In the genomic region with DNA sequence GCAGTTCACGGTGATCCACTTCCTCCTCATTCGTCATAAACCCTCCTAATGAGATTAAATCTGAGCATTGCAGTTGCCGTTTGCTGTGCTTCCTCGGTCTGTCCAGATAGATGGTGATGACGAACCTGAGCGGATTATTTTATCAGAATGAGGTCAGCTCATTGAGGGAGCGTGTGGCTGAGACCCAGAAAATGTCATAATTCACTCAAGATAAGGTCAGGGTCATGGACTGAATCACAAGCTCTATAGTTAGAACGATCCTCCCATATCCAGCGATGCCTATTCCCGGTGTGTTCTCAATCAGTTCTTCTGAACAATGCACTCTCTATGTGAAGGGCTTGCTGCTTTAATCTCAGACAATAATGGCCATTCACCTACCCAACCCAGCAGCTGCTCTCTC, we compare ENCODE assay signal across 12 mouse cellular contexts. TPM values are rescaled to one million over a fixed set of nuclear protein-coding genes. Genes with fewer than 3 reads are reported as not detected.
DNase-seq lines count a peak whose midpoint lies in the region; ATAC-seq lines count a peak whose summit lies in the region.
"Had no signal": no experiment of that assay in that cellular context is flagged by ENCODE, and none has a peak within 500 bp of the region (broad histone marks: within the 10 kb centered on the region; RNA-seq: fewer than 3 reads in every experiment).

No protein-coding gene starts in this region.

- peaks cover 8% of the 10 kb centered on the region; the same call in 1 of the 2 replicates for H3K4me1 ChIP-seq in midbrain, embryonic 12.5 days
- H3K4me1 ChIP-seq in midbrain, embryonic 10.5 days, result peaks cover 10% of the 10 kb centered on the region
- peaks cover 9% of the 10 kb centered on the region for H3K4me1 ChIP-seq in forebrain, embryonic 12.5 days

- H3K9ac ChIP-seq in midbrain, embryonic 12.5 days (replicated peaks), result no peak overlapping the region
- H3K9ac ChIP-seq in forebrain, embryonic 12.5 days, result no peak overlapping the region

- H3K4me3 ChIP-seq in midbrain, embryonic 12.5 days, result no peak overlapping the region
- H3K4me3 ChIP-seq in midbrain, embryonic 10.5 days, result no peak overlapping the region
- no peak overlapping the region for H3K4me3 ChIP-seq in forebrain, embryonic 12.5 days (replicated peaks)

- ATAC-seq in midbrain, embryonic 12.5 days (ENCODE audit: low FRiP score, low read depth), result no peak
- ATAC-seq in forebrain, embryonic 12.5 days (ENCODE audit: low FRiP score), result 0 out of 2 replicates have a peak, but pooled peaks have one; percentile 53

- 0 out of 2 replicates have a peak, but pooled peaks cover 2% of the 10 kb centered on the region for H3K9me3 ChIP-seq in midbrain, embryonic 12.5 days
- peaks cover 3% of the 10 kb centered on the region; the same call in 1 of the 2 replicates for H3K9me3 ChIP-seq in midbrain, embryonic 10.5 days (replicated peaks)
- H3K9me3 ChIP-seq in forebrain, embryonic 12.5 days, result no peaks in the 10 kb centered on the region

- no peak for DNase-seq in midbrain, embryonic 10.5 days (ENCODE audit: low spot score)
- DNase-seq in hindlimb bud, embryonic 11.5 days (ENCODE audit: extremely low spot score, low read depth, low spot score), result peak; percentile 20
- DNase-seq in retina, postnatal 1 day, result peak; percentile 89
- no peak for DNase-seq in layer of hippocampus, adult 18-20 months (ENCODE audit: low spot score in 2 of 2)
- DNase-seq in kidney, postnatal 36 days, result no peak
- no peak for DNase-seq in c-Kit-positive CD71-positive TER-119-positive erythroid progenitor cells, embryonic 14.5 days (ENCODE audit: low spot score)
- DNase-seq: cerebellum, adult 2 months; gastrocnemius, postnatal 36 days had no signal

- H3K4me2 ChIP-seq in midbrain, embryonic 12.5 days (replicated peaks), result peak overlapping the region; percentile 15; the same call in 1 of the 2 replicates
- peak overlapping the region; percentile 24; the same call in 1 of the 2 replicates for H3K4me2 ChIP-seq in forebrain, embryonic 12.5 days

- no peak overlapping the region for H3K27ac ChIP-seq in midbrain, embryonic 12.5 days (replicated peaks)
- H3K27ac ChIP-seq in midbrain, embryonic 10.5 days (replicated peaks), result no peak overlapping the region
- H3K27ac ChIP-seq in forebrain, embryonic 12.5 days, result no peak overlapping the region

- H3K27me3 ChIP-seq in midbrain, embryonic 12.5 days, result no peaks in the 10 kb centered on the region
- H3K27me3 ChIP-seq in midbrain, embryonic 10.5 days (ENCODE audit: low read depth, poor library complexity, severe bottlenecking), result no peaks in the 10 kb centered on the region
- no peaks in the 10 kb centered on the region for H3K27me3 ChIP-seq in forebrain, embryonic 12.5 days

- no peaks in the 10 kb centered on the region for H3K36me3 ChIP-seq in midbrain, embryonic 12.5 days
- no peaks in the 10 kb centered on the region for H3K36me3 ChIP-seq in midbrain, embryonic 10.5 days
- H3K36me3 ChIP-seq in forebrain, embryonic 12.5 days (replicated peaks), result no peaks in the 10 kb centered on the region

- WGBS in midbrain, embryonic 12.5 days, result 51% methylated on average over 10 of the region's 10 CpGs
- 73% methylated on average over 10 of the region's 10 CpGs for WGBS in midbrain, embryonic 10.5 days
- 33% methylated on average over 10 of the region's 10 CpGs for WGBS in forebrain, embryonic 12.5 days

RNA-seq across cellular contexts. Expression of a gene that starts 34.2 kb away (rescaled TPM):
- polyA plus RNA-seq in midbrain, embryonic 12.5 days (2016; fragmentation: Nextera tagmentation; extraction: Ambion mirVana), result not detected in 2 replicates
- not detected in 2 replicates for polyA plus RNA-seq in midbrain, embryonic 10.5 days (2016; fragmentation: Nextera tagmentation; extraction: Ambion mirVana)
- polyA plus RNA-seq in forebrain, embryonic 12.5 days (2016; fragmentation: Nextera tagmentation; extraction: Ambion mirVana), result not detected in 2 replicates
- total RNA-seq in layer of hippocampus, adult 18-20 months (2021), result not detected
- total RNA-seq: ES-E14; gastrocnemius, postnatal 36 days had no signal
- polyA plus RNA-seq: cerebellum, adult 2 months; liver, embryonic 16.5 days had no signal

RNA-seq across cellular contexts. Expression of a gene that starts 36.6 kb away (rescaled TPM):
- polyA plus RNA-seq in midbrain, embryonic 12.5 days (2016; fragmentation: Nextera tagmentation; extraction: Ambion mirVana), result not detected in 2 replicates
- not detected in 2 replicates for polyA plus RNA-seq in midbrain, embryonic 10.5 days (2016; fragmentation: Nextera tagmentation; extraction: Ambion mirVana)
- polyA plus RNA-seq in forebrain, embryonic 12.5 days (2016; fragmentation: Nextera tagmentation; extraction: Ambion mirVana), result not detected in 2 replicates
- total RNA-seq in layer of hippocampus, adult 18-20 months (2021), result 1 to 10 TPM; 3.6 to 4.1 TPM
- polyA plus RNA-seq: liver, embryonic 16.5 days had no signal

Comparison
In these comparisons a context has a peak if more than half of its experiments do, and no peak if none do; other contexts are left out.
1. DNase-seq: peak in hindlimb bud, embryonic 11.5 days (single experiment) and retina, postnatal 1 day (single experiment); none in midbrain, embryonic 10.5 days (single experiment), layer of hippocampus, adult 18-20 months (0 of 2), kidney, postnatal 36 days (0 of 2) and c-Kit-positive CD71-positive TER-119-positive erythroid progenitor cells, embryonic 14.5 days (single experiment).